Mouse (Mus musculus) testis, adult 2 months (tissue): Measurements from ENCODE around the gene Cpt1a. TPM values are rescaled to one million over a fixed set of nuclear protein-coding genes. Genes with fewer than 3 reads are reported as not detected.

ENCODE experiments used
- H3K27ac ChIP-seq: fragments of 200-500 bp; 2 replicates; pipeline ENCODE4 v1.5.1; 2012; ENCODE audit warnings: low read depth, low read length; ENCODE audit not compliant: control insufficient read depth, insufficient read depth
- H3K27me3 ChIP-seq: fragments of 200-500 bp; 2 replicates; pipeline ENCODE4 v1.6.1; 2012; ENCODE audit warnings: mild to moderate bottlenecking, low read length, moderate library complexity; ENCODE audit not compliant: control insufficient read depth, insufficient read depth
- H3K36me3 ChIP-seq: fragments of 200-500 bp; 2 replicates; pipeline ENCODE4 v1.6.1; 2012; ENCODE audit warnings: mild to moderate bottlenecking, low read length; ENCODE audit not compliant: control insufficient read depth, insufficient read depth
- H3K4me1 ChIP-seq: fragments of 200-500 bp; 2 replicates; pipeline ENCODE4 v1.6.1; 2012; ENCODE audit warnings: low read length; ENCODE audit not compliant: control insufficient read depth, insufficient read depth
- H3K4me3 ChIP-seq: fragments of 200-500 bp; 2 replicates; pipeline ENCODE4 v1.5.1; 2012; ENCODE audit warnings: low read depth, mild to moderate bottlenecking, low read length, moderate library complexity, mixed read lengths; ENCODE audit not compliant: control insufficient read depth
- CTCF ChIP-seq: fragments of 200-500 bp; IDR thresholded peaks from 2 replicates; pipeline ENCODE4 v1.5.1; 2012; ENCODE audit warnings: low read depth, mild to moderate bottlenecking, inconsistent platforms, low read length, moderate library complexity; ENCODE audit not compliant: control insufficient read depth, insufficient read depth, insufficient replicate concordance
- POLR2A ChIP-seq: fragments of 200-500 bp; IDR thresholded peaks from 2 replicates; pipeline ENCODE4 v1.6.1; 2012; ENCODE audit warnings: low read depth, mild to moderate bottlenecking, inconsistent platforms, low read length, moderate library complexity; ENCODE audit not compliant: control insufficient read depth
- polyA plus RNA-seq: library from polyadenylated mRNA; depleted of rRNA; stranded (reverse); fragments of >200 nt; gene quantifications from 2 replicates; pipeline ENCODE4 v1.2.3, GENCODE M21; 2012

The Cpt1a gene
- polyA plus RNA-seq, 1 experiment = 18.9 TPM

DNA sequence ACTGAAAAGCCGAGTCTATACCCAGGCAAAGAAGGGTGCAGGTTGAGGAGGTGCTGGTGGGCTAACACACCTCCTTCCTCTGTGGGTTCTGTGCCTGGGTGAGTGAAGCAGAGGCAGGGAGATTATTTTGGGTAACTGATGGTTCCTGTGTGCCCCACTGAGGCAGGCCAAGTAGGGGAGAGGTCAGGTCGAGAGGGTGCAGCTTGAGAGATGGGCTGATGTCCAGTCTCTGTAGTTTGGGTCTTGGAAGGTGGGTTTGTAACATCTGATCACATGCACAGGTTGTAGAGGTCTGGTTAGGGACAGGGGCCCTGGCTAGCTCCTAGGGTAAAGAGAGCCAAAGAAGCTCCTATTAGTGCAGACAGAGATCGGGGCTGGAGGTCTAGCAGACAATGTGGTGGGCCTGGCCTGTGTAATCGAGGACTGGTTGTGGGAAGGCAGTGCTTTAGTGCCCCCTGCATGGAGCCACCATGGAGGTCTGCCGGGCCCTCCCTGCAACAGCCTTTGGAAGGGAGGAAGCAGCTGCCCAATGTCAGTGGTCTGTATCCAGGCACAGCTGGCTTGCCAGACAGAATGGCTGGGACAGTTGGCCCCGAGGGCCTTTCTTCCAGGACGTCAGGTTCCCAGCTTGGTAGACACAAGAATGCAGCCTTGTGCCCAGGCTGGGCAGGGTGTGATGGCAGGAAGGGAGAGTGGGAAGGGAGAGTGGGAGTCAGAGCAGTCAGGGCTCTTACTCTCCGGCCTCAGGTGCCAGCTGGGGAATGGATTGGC lies 14.5 kb downstream of the Cpt1a start:
- H3K36me3 ChIP-seq = no peaks in the 10 kb centered on the region
- TF ChIP-seq POLR2A = no peak
- no peak for TF ChIP-seq CTCF

DNA sequence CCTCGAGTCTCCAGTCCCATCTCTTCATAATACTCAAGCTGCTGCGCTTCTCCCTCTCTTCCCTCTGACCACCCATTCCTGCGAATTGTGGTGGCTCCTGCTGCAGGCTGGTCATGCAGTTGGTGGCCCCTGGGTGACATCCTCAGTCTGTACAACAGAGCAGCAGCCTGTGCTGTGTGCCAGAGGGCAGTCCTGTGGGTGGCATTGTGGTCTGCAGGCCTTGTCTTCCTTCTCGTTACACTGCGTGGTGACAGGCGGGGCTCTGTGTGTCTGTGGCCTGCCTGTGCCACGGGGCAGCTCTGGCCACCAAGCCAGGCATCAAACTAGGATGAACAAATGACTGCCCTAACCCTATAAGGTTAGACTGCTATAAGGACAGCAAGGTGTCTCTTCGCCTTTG lies 17.1 kb downstream of the Cpt1a start:
- H3K4me1 ChIP-seq = peaks cover 2% of the 10 kb centered on the region; the same call in 1 of the 2 replicates
- no peak overlapping the region for H3K4me3 ChIP-seq
- TF ChIP-seq POLR2A (no peak), CTCF (no peak)
- no peaks in the 10 kb centered on the region for H3K36me3 ChIP-seq
- no peaks in the 10 kb centered on the region for H3K27me3 ChIP-seq
- no peak overlapping the region for H3K27ac ChIP-seq

More for the DNA sequence above, 14.5 kb downstream of the Cpt1a start:
- H3K4me3 ChIP-seq = no peak overlapping the region
- no peak overlapping the region for H3K27ac ChIP-seq
- peaks cover 2% of the 10 kb centered on the region; the same call in 1 of the 2 replicates for H3K4me1 ChIP-seq
- no peaks in the 10 kb centered on the region for H3K27me3 ChIP-seq

DNA sequence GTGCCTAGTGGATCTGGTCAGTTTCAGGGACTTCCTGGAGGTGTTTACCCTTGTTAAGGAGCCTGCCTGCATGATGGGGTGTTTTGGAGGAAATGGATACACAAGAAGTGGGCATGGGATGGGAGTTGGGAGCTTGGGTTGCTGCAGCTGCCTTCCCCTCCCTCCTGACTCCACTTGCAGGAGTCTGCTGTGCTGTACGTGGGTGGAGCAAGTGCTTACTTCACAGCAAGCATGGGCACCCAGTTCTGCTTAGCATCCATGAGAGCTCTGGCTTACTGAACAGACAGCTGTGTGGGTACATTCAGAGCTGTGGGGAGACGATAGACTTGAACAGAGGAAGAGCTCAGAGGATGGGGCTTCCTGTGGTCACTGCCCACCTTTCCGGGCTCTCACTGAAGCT lies 18.9 kb downstream of the Cpt1a start:
- Histone ChIP-seq H3K36me3 (no peaks in the 10 kb centered on the region), H3K4me1 (no peaks in the 10 kb centered on the region), H3K27ac (no peak overlapping the region), H3K4me3 (no peak overlapping the region), H3K27me3 (no peaks in the 10 kb centered on the region)
- no peak for TF ChIP-seq CTCF

DNA sequence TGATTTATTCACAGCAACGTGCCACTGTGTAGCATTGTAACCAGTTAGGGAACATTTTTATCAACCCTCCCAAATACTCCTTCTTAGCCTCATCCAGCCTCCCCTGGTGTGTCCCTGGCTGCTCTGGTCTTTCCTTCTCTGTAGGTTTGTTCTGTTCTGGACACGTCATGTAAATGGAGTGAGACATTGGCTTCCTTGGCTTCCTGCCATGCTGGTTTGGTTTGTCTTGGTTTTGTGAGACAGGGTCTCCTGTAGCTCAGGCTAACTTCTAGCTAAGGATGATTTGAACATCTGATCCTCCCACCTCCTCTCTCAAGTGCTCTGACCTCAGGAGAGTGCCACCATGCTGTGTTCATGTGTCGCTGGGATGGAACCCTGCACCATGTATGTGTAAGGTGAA lies 21.8 kb downstream of the Cpt1a start:
- TF ChIP-seq POLR2A (no peak), CTCF (no peak)
- no peaks in the 10 kb centered on the region for H3K27me3 ChIP-seq

DNA sequence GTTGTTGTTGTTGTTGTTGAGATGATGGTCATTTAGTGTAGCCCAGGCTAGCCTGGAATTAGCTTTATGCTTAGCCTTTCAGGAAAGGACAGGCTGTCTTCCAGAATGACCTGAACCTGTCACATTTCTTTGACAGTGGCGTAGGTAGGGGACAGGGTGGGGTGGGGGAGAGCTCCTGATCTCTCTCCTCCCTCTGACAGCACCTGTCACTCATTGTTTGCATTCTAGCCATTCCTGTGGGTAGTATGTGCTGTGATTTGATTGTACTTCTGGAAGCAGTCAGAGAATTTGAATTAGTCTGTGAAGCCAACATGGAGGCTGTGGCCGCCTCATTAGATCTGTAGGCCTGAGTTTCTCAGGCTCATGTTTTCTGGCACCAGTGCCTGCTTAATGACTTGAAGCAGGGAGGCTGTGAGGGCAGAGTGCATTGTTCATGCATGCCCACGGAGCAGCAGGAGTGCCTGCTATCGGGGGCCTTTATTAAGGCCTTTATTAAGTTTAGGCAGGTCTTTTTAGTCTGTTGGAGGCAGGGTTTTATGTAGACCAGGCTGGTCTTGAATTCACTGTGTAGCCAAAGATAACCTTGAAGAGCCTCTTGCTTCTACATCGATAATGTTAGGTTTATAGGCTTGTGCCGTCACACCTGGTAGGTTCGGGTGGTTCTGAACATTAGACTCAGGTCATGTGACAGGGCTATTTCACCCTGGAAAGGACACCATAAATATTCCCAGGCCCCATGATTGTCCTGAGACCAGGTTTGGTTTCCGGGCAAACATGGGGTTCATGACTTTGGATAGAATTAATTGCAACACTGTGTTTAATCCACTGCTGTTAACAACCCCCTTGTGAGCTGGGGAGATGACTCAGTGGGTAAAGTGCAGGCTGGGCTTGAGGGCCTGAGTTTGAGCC lies 22.8 kb downstream of the Cpt1a start:
- no peaks in the 10 kb centered on the region for H3K4me1 ChIP-seq
- H3K27me3 ChIP-seq = no peaks in the 10 kb centered on the region
- TF ChIP-seq POLR2A (no peak), CTCF (no peak)
- H3K4me3 ChIP-seq = no peak overlapping the region
- no peak overlapping the region for H3K27ac ChIP-seq
- no peaks in the 10 kb centered on the region for H3K36me3 ChIP-seq

More for the DNA sequence above, 21.8 kb downstream of the Cpt1a start:
- no peak overlapping the region for H3K27ac ChIP-seq
- H3K36me3 ChIP-seq = no peaks in the 10 kb centered on the region
- H3K4me1 ChIP-seq = no peaks in the 10 kb centered on the region
- H3K4me3 ChIP-seq = no peak overlapping the region

DNA sequence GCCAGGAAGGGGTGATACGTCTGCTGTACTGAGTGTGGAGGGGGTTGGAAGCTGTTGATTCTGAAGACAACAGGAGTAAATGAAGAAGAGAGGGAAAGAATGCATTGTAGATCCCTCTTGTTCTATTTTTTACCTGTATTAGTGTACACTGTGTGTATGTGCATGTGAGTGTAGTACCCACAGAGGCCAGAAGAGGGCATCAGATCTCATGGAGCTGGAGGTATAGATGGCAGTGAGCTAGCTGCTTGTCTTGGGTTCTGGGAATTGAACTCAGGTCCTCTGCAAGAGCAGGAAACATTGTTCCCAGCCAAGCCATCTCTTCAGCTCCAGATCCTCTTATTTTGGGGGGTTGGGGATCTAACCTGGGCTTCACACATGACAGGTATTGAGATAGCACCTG lies 25.6 kb downstream of the Cpt1a start:
- Histone ChIP-seq H3K36me3 (no peaks in the 10 kb centered on the region), H3K4me1 (no peaks in the 10 kb centered on the region; the same call in 1 of the 2 replicates), H3K27me3 (no peaks in the 10 kb centered on the region), H3K4me3 (no peak overlapping the region), H3K27ac (no peak overlapping the region)
- TF ChIP-seq CTCF (peak; percentile 28; the same call in 1 of the 2 replicates), POLR2A (no peak)
